Mouse (Mus musculus): ENCODE results near the gene Mis18a. TPM values are rescaled to one million over a fixed set of nuclear protein-coding genes. Genes with fewer than 3 reads are reported as not detected.

The Mis18a gene
- polyA plus RNA-seq, 1 experiment from 2014 or later = 43.4 TPM

DNA sequence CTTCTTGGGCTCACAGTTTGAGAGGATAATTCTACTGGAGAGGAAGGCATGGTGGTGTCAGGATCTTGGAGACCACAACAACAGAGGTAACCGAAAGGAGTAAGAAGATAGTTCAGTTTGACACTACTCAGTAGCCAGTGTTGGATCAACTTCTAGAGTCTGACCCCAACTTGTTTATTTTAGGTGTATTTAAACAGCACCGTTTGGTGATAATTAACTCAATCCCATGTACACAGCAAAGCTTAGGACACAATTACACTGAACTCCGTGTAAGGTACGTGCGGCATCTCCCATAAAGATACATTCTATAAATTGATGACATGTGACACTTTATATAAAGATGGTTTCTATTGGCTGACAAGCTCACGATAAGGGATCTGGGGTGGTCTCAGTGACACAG lies 52.6 kb downstream of the Mis18a start:
- 92% methylated on average over 6 of the region's 6 CpGs for WGBS
- Histone ChIP-seq H3K4me2 (replicated peaks) (no peak overlapping the region), H3K27ac (no peak overlapping the region), H3K9ac (no peak overlapping the region), H3K9me3 (0 out of 2 replicates have a peak, but pooled peaks cover 5% of the 10 kb centered on the region), H3K36me3 (no peaks in the 10 kb centered on the region), H3K4me3 (no peak overlapping the region), H3K27me3 (replicated peaks) (no peaks in the 10 kb centered on the region), H3K4me1 (no peaks in the 10 kb centered on the region)
- no peak for ATAC-seq (ENCODE audit: low FRiP score, low read depth)

DNA sequence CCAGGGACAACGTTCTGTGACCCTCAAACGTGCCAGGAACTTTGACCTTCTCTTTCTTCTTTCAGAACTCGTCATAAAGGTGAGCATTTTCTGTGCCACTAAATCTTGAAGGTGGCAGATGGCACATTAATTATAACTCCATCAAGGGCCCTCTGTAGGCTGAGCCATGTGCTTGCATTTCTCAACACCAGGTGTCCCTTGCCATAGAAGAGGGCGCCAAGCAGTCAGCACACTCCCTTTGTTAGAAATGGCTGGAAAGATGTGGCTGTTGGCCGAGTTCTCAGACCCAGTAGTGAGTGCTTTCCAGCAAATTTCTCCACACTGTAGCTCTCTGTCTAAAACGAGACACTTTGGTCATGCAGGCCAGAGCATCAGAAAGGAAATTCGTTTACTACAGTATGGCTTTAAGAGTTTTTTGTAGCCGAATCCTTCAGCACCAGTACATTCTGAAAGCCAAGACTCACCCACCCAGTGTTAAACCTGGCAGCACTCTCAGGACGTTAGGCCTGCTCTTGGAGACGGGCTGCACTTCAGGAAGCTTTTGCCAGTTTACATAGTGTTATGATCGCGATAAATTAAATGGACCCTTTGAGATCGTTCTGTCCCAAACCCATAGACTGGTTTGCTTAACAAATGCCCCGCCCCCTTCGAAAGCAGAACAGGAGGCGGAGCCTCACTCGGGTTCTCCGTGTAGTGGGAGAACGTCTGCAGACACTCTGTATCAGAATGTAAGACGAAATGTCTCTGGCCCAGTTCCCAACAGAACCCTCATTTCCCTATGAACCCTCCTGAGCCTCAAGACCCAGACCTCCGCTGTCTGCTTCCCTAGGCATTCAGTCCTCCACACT lies 53.5 kb downstream of the Mis18a start:
- no peak for ATAC-seq (ENCODE audit: low FRiP score, low read depth)
- WGBS = 87% methylated on average over 21 of the region's 21 CpGs

More for the DNA sequence above, 53.5 kb downstream of the Mis18a start:
- no peaks in the 10 kb centered on the region for H3K27me3 ChIP-seq (replicated peaks)
- no peak overlapping the region for H3K9ac ChIP-seq
- no peaks in the 10 kb centered on the region for H3K36me3 ChIP-seq
- no peak overlapping the region for H3K27ac ChIP-seq
- H3K4me3 ChIP-seq = no peak overlapping the region
- H3K4me1 ChIP-seq = no peaks in the 10 kb centered on the region
- H3K9me3 ChIP-seq = 0 out of 2 replicates have a peak, but pooled peaks cover under 1% of the 10 kb centered on the region
- no peak overlapping the region for H3K4me2 ChIP-seq (replicated peaks)

Other genes starting within 250 kb of the Mis18a start
- gene Mrap, start 10.8 kb upstream of the Mis18a start, polyA plus RNA-seq (2016; fragmentation: Nextera tagmentation; extraction: Ambion mirVana) = not detected in 2 replicates
- 9.8 and 11.4 TPM in 2 replicates for gene Urb1, start 83.0 kb upstream of the Mis18a start, polyA plus RNA-seq (2016; fragmentation: Nextera tagmentation; extraction: Ambion mirVana)
- 1.7 and 2.4 TPM in 2 replicates for gene Eva1c, start 99.3 kb upstream of the Mis18a start, polyA plus RNA-seq (2016; fragmentation: Nextera tagmentation; extraction: Ambion mirVana)
- 42.1 and 45.0 TPM in 2 replicates for gene Cfap298, start 207.7 kb upstream of the Mis18a start, polyA plus RNA-seq (2016; fragmentation: Nextera tagmentation; extraction: Ambion mirVana)